Mouse (Mus musculus) CD4-positive naive resting alpha-beta T cell, adult 76 days (primary cell): ENCODE data around the gene Ccdc155. TPM values are rescaled to one million over a fixed set of nuclear protein-coding genes. Genes with fewer than 3 reads are reported as not detected.

Experiments
- total RNA-seq: library from RNA; stranded (reverse); gene quantifications from one replicate; pipeline ENCODE4 v1.2.4, GENCODE M21; 2023

Ccdc155 gene
- not detected for total RNA-seq

GRCm38 (mm10) chr7:45204380-45205143, at the start of gene Ccdc155:
Ccdc155 (minus strand) TSS chr7:45204892.

GRCm38 (mm10) chr7:45240633-45241388, 36.1 kb upstream of the Ccdc155 start, which contains the start of gene Slc6a16:
Slc6a16 (plus strand) TSS chr7:45241085.

DNA sequence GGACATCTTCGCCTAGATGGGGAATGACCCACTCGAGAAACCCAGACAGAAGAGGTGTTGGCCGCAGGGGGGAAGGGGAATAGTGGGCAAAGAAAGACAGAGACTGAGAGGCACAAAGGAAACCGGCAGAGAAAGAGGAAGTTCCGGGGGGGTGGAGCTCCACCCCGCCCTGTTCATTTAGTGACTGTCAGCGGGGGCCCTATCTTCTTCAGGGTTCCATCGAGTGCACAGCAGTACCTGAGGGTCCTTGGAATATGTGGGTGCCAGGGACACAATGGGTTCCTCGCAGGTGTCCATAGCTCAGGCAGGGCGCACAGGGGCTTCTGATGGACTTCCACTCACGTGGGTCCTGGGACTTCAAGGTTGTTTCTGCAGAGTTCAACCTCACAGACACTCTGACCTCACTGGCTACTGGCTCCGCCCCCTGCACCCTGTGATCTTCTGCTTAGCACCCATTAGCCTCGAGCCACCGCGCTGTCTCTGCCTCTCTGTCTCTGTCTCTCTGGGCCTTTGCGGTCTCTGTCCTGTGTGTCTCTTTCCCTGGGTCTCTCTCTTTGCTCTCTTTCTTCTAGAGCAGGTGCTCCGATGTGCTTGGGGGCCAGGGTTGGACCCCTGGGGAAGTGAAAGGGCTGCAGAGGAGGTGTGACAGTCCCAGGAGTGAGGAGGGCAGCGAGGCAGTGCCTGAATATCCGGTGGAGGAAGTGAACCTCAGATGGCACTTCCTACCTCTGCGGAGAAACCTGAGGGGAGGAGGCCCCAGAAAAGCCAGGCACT, 34.2 kb upstream of the Ccdc155 start, which contains the start of gene Cd37:
TSS of gene Cd37 (minus strand) at position 393 of the 774 bp plus-strand sequence.

GRCm38 (mm10) chr7:45215673-45216441, 11.2 kb upstream of the Ccdc155 start, which contains the start of gene Tead2:
Tead2 (plus strand) TSS chr7:45215753.

GRCm38 (mm10) chr7:45211851-45212251, 7.2 kb upstream of the Ccdc155 start, which contains the start of gene Dkkl1:
Dkkl1 (minus strand) TSS chr7:45212147.

GRCm38 (mm10) chr7:45180896-45181477, 23.7 kb downstream of the Ccdc155 start, which contains the start of gene Pth2:
Pth2 (plus strand) TSS chr7:45180995.

GRCm38 (mm10) chr7:45179469-45179868, 25.2 kb downstream of the Ccdc155 start, which contains the start of gene Gfy:
Gfy (minus strand) TSS chr7:45179569.

GRCm38 (mm10) chr7:45163735-45164490, 40.8 kb downstream of the Ccdc155 start, which contains the start of gene Slc17a7:
Slc17a7 (plus strand) TSS chr7:45163949.

DNA sequence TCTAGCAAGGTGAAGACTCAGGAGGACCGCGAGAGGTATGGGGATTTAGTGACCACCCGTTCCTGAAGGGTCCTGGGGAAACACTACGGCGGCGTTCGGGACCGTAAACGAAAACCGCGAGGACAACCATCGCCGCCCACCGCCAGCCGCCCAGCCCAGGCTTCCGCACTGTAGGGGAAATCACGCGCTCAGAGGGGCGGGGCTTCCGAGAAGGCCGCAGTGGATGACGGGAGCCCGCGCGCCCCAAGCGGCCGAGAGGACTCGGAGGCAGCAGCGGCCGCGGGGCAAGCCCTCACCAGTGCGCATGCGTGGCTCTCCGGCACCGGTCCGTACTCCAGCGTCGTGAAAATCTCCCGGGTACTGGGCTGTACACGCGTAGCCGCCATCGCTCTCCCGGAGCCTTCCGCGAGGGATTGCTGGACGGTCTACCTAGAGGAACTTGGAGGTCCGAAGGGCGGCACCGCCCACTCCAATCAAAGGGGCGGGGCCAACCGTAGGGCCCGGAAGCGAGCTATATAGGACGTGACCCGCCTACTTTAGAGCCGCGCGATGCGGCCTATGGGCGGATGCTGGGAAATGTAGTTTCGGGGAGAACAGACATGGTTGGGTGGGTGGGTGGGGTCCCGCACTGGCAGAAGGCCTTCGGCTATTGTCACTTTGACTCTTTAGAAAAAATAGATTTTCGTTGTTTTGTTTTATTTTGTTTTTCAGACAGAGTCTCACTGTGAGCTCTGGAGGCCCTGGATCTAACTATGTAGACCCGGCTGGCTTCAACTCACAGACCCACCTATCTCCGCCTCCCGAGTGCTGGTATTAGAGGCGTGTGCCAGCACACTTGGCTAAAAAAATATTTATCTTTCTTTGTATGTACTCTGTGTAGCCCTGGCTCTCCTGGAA, 50.3 kb downstream of the Ccdc155 start, which contains the start of the genes Pih1d1 and Aldh16a1:
TSS of gene Pih1d1 (plus strand) at position 208 of the 897 bp plus-strand sequence.
TSS of gene Aldh16a1 (minus strand) at position 489 of the 897 bp plus-strand sequence.

DNA sequence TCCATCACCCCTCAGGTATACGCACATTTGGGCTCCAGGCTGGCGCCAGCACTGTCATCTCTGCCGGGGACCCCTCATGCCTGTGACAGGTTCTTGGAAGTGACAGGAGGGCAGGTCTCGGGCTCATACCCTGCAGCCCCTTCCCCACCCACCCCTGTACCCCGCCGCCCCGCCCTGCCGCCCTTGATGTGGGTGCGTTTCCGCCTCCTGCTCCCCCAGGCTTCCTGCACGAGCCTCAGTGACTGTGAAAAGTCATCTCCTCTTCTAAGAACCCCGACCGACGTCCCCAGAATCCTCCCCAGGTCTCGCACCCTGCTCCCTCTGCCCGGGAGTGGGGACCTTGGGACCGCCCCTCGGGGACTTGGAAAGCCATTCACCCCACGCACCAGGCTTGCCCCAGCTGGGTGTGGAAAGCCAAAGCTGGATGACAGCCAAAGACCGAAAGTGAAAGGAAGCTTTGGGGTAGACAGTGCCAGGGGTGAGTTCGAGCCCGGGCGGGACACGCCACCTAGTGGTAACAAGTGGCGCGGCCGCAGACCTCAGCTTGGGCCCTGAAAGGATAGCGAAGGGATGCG, 68.6 kb downstream of the Ccdc155 start, which contains the start of the genes Gm45713 and Flt3l:
TSS of gene Gm45713 (minus strand) at position 239 of the 575 bp plus-strand sequence.
TSS of gene Flt3l (minus strand) at position 440 of the 575 bp plus-strand sequence.

Other genes with a start within 250 kb of the Ccdc155 start
- gene Cpt1c, start 230.0 kb downstream of the Ccdc155 start, total RNA-seq: 0.76 TPM
- gene Prmt1, start 218.3 kb downstream of the Ccdc155 start, total RNA-seq: 116 TPM
- gene Irf3, start 207.2 kb downstream of the Ccdc155 start, total RNA-seq: 134 TPM
- gene Bcl2l12, start 206.2 kb downstream of the Ccdc155 start, total RNA-seq: 12.2 TPM
- gene Scaf1, start 188.5 kb downstream of the Ccdc155 start, total RNA-seq: 92.7 TPM
- 5.5 TPM for gene Rras, start 186.9 kb downstream of the Ccdc155 start, total RNA-seq
- 68.4 TPM for gene Prr12, start 152.0 kb downstream of the Ccdc155 start, total RNA-seq
- 75.9 TPM for gene Nosip, start 142.5 kb downstream of the Ccdc155 start, total RNA-seq
- 1.5 TPM for gene Prrg2, start 142.2 kb downstream of the Ccdc155 start, total RNA-seq
- gene Rcn3, start 112.7 kb downstream of the Ccdc155 start, total RNA-seq: 6.3 TPM
- gene Fcgrt, start 101.0 kb downstream of the Ccdc155 start, total RNA-seq: 16.1 TPM
- 3,007 TPM for gene Rps11, start 80.5 kb downstream of the Ccdc155 start, total RNA-seq
- gene Rpl13a, start 76.1 kb downstream of the Ccdc155 start, total RNA-seq: 5,416 TPM
- gene Gm45713, start 68.7 kb downstream of the Ccdc155 start, total RNA-seq: not detected
- 212 TPM for gene Flt3l, start 68.5 kb downstream of the Ccdc155 start, total RNA-seq
- gene Pih1d1, start 50.6 kb downstream of the Ccdc155 start, total RNA-seq: 31.0 TPM
- 51.1 TPM for gene Aldh16a1, start 50.3 kb downstream of the Ccdc155 start, total RNA-seq
- not detected for gene Slc17a7, start 40.9 kb downstream of the Ccdc155 start, total RNA-seq
- not detected for gene Gfy, start 25.3 kb downstream of the Ccdc155 start, total RNA-seq
- not detected for gene Pth2, start 23.9 kb downstream of the Ccdc155 start, total RNA-seq
- gene Dkkl1, start 7.3 kb upstream of the Ccdc155 start, total RNA-seq: not detected
- gene Tead2, start 10.9 kb upstream of the Ccdc155 start, total RNA-seq: not detected
- 344 TPM for gene Cd37, start 34.2 kb upstream of the Ccdc155 start, total RNA-seq
- gene Slc6a16, start 36.2 kb upstream of the Ccdc155 start, total RNA-seq: not detected
- gene Slc6a21, start 72.6 kb upstream of the Ccdc155 start, total RNA-seq: not detected
- 8.1 TPM for gene Trpm4, start 128.9 kb upstream of the Ccdc155 start, total RNA-seq
- gene Hrc, start 130.4 kb upstream of the Ccdc155 start, total RNA-seq: not detected
- 0.26 TPM for gene Ppfia3, start 162.1 kb upstream of the Ccdc155 start, total RNA-seq
- not detected for gene Lin7b, start 165.7 kb upstream of the Ccdc155 start, total RNA-seq
- 741 TPM for gene Snrnp70, start 190.8 kb upstream of the Ccdc155 start, total RNA-seq
- not detected for gene Kcna7, start 200.8 kb upstream of the Ccdc155 start, total RNA-seq
- not detected for gene Ntf5, start 208.8 kb upstream of the Ccdc155 start, total RNA-seq
- not detected for gene Lhb, start 215.9 kb upstream of the Ccdc155 start, total RNA-seq
- gene Gys1, start 230.0 kb upstream of the Ccdc155 start, total RNA-seq: 6.8 TPM
- 48.1 TPM for gene Ruvbl2, start 233.2 kb upstream of the Ccdc155 start, total RNA-seq